In genomic region chr9:57267421-57267820, GRCm38 (mm10) we compare ENCODE assay signal across 20 mouse cellular contexts. TPM values are rescaled to one million over a fixed set of nuclear protein-coding genes. Genes with fewer than 3 reads are reported as not detected.
DNase-seq lines count a peak whose midpoint lies in the region; ATAC-seq lines count a peak whose summit lies in the region.
"Had no signal": no experiment of that assay in that cellular context is flagged by ENCODE, and none has a peak within 500 bp of the region (broad histone marks: within the 10 kb centered on the region; RNA-seq: fewer than 3 reads in every experiment).

No protein-coding gene starts in this region.

- H3K4me2 ChIP-seq in hindbrain, embryonic 16.5 days (ENCODE audit: low read length): no peak overlapping the region
- H3K4me2 ChIP-seq in midbrain, embryonic 13.5 days (replicated peaks): no peak overlapping the region
- H3K4me2 ChIP-seq: liver, embryonic 11.5 days; stomach, embryonic 15.5 days had no signal

- no peak for ATAC-seq in hindbrain, embryonic 16.5 days
- ATAC-seq in midbrain, embryonic 13.5 days: no peak

- H3K27ac ChIP-seq in hindbrain, embryonic 10.5 days: 0 out of 2 replicates have a peak overlapping the region, but pooled peaks have one; percentile 46
- H3K27ac ChIP-seq in hindbrain, embryonic 16.5 days (ENCODE audit: low read depth, low read length): no peak overlapping the region
- 0 out of 2 replicates have a peak overlapping the region, but pooled peaks have one; percentile 31 for H3K27ac ChIP-seq in midbrain, embryonic 13.5 days
- H3K27ac ChIP-seq: stomach, embryonic 15.5 days had no signal

- H3K9me3 ChIP-seq in hindbrain, embryonic 10.5 days: no peaks in the 10 kb centered on the region
- no peaks in the 10 kb centered on the region for H3K9me3 ChIP-seq in hindbrain, embryonic 16.5 days (ENCODE audit: control insufficient read depth, low read length)
- no peaks in the 10 kb centered on the region for H3K9me3 ChIP-seq in midbrain, embryonic 13.5 days
- H3K9me3 ChIP-seq: megakaryocyte, embryonic 14.5 days; stomach, embryonic 15.5 days had no signal

- no peaks in the 10 kb centered on the region for H3K36me3 ChIP-seq in hindbrain, embryonic 10.5 days
- H3K36me3 ChIP-seq in hindbrain, embryonic 16.5 days (ENCODE audit: control insufficient read depth, insufficient read depth, low read length): no peaks in the 10 kb centered on the region
- H3K36me3 ChIP-seq in midbrain, embryonic 13.5 days: no peaks in the 10 kb centered on the region
- H3K36me3 ChIP-seq: stomach, embryonic 15.5 days had no signal

- 4% methylated on average over 5 of the region's 5 CpGs for WGBS in hindbrain, embryonic 10.5 days
- WGBS in hindbrain, embryonic 16.5 days: 16% methylated on average over 5 of the region's 5 CpGs
- 12% methylated on average over 5 of the region's 5 CpGs for whole genome bisulfite sequencing in midbrain, embryonic 13.5 days

- H3K4me1 ChIP-seq in hindbrain, embryonic 10.5 days (replicated peaks): peaks cover 81% of the 10 kb centered on the region
- peaks cover 8% of the 10 kb centered on the region for H3K4me1 ChIP-seq in hindbrain, embryonic 16.5 days (ENCODE audit: control insufficient read depth, insufficient read depth, low read depth, low read length)
- peaks cover 53% of the 10 kb centered on the region for H3K4me1 ChIP-seq in midbrain, embryonic 13.5 days (replicated peaks)

- H3K27me3 ChIP-seq in hindbrain, embryonic 10.5 days (ENCODE audit: insufficient read depth, poor library complexity, severe bottlenecking): peaks cover 54% of the 10 kb centered on the region
- 0 out of 2 replicates have a peak, but pooled peaks cover 3% of the 10 kb centered on the region for H3K27me3 ChIP-seq in hindbrain, embryonic 16.5 days (replicated peaks; ENCODE audit: control insufficient read depth, insufficient read depth, low read length)
- H3K27me3 ChIP-seq in midbrain, embryonic 13.5 days: peaks cover 14% of the 10 kb centered on the region
- H3K27me3 ChIP-seq: stomach, embryonic 15.5 days had no signal

- H3K9ac ChIP-seq in hindbrain, embryonic 16.5 days (ENCODE audit: low read depth, low read length): no peak overlapping the region
- H3K9ac ChIP-seq in midbrain, embryonic 13.5 days (replicated peaks): no peak overlapping the region
- H3K9ac ChIP-seq: stomach, embryonic 15.5 days had no signal

- H3K4me3 ChIP-seq in hindbrain, embryonic 10.5 days: peak overlapping the region; percentile 7; the same call in 1 of the 2 replicates
- no peak overlapping the region for H3K4me3 ChIP-seq in hindbrain, embryonic 16.5 days (ENCODE audit: low read length)
- no peak overlapping the region for H3K4me3 ChIP-seq in midbrain, embryonic 13.5 days (replicated peaks)
- H3K4me3 ChIP-seq: myocyte; stomach, embryonic 15.5 days had no signal

- DNase-seq in hindbrain, embryonic 10.5 days (ENCODE audit: low spot score): peak; percentile 55
- DNase-seq in testis, postnatal 10 days (ENCODE audit: low spot score): peak; percentile 37
- DNase-seq in testis, postnatal 14 days (ENCODE audit: low spot score): no peak
- no peak for DNase-seq in thymus, adult 18-20 months
- DNase-seq in ovary, postnatal 14 days (ENCODE audit: low spot score): no peak
- DNase-seq: cerebellum, adult 8-10 months; gastrocnemius, postnatal 25 days; heart, postnatal 14 days; kidney, adult 2 months; kidney, postnatal 25 days; lung, adult 2 months had no signal

RNA-seq across cellular contexts. Expression of gene 1700017B05Rik, which starts 5.0 kb away (rescaled TPM):
- polyA plus RNA-seq in hindbrain, embryonic 10.5 days (2016; fragmentation: Nextera tagmentation; extraction: Ambion mirVana): 9.5 and 10.9 TPM in 2 replicates
- 3.9 and 5.4 TPM in 2 replicates for polyA plus RNA-seq in hindbrain, embryonic 16.5 days (2015; fragmentation: Nextera tagmentation; extraction: Ambion mirVana)
- 4.4 and 5.6 TPM in 2 replicates for polyA plus RNA-seq in midbrain, embryonic 13.5 days (2015; fragmentation: Nextera tagmentation; extraction: Ambion mirVana)

RNA-seq across cellular contexts. Expression of gene Trcg1, which starts 31.1 kb away (rescaled TPM):
- not detected in 2 replicates for polyA plus RNA-seq in hindbrain, embryonic 10.5 days (2016; fragmentation: Nextera tagmentation; extraction: Ambion mirVana)
- polyA plus RNA-seq in hindbrain, embryonic 16.5 days (2015; fragmentation: Nextera tagmentation; extraction: Ambion mirVana): 0.08 TPM in 1 of 2 replicates, not detected in the other
- not detected in 2 replicates for polyA plus RNA-seq in midbrain, embryonic 13.5 days (2015; fragmentation: Nextera tagmentation; extraction: Ambion mirVana)
- polyA plus RNA-seq: cortical plate, adult 2 months; forebrain, embryonic 11.5 days; kidney, adult 2 months; liver, embryonic 11.5 days; lung, adult 2 months; myocyte; neural tube, embryonic 14.5 days had no signal

Comparison
In these comparisons a context has a peak if more than half of its experiments do, and no peak if none do; other contexts are left out.
1. DNase-seq: peak in hindbrain, embryonic 10.5 days (single experiment) and testis, postnatal 10 days (single experiment); none in testis, postnatal 14 days (single experiment), thymus, adult 18-20 months (0 of 2) and ovary, postnatal 14 days (single experiment).